Mouse (Mus musculus) lung, postnatal 36 days (tissue): Measurements from ENCODE around the gene Pbx3.

Source experiments
- DNase-seq: peaks from one replicate; pipeline ENCODE4 v3.0.0; 2022; ENCODE audit warnings: mixed read lengths

The Pbx3 gene

GRCm38 (mm10) chr2:34372305-34373301 lies at the start of gene Pbx3:
TSS of gene Pbx3 (minus strand) at chr2:34373142.
- DNase-seq = peak; percentile 97

- no peak for DNase-seq
These were observed 47.3 kb upstream of the Pbx3 start for GRCm38 (mm10) chr2:34420256-34420655.

GRCm38 (mm10) chr2:34409741-34410340 lies 36.9 kb upstream of the Pbx3 start:
- DNase-seq = peak; percentile 5

GRCm38 (mm10) chr2:34408341-34408740 lies 35.4 kb upstream of the Pbx3 start:
- DNase-seq = no peak

- no peak for DNase-seq
These were observed 34.7 kb upstream of the Pbx3 start for GRCm38 (mm10) chr2:34407596-34407995.

- DNase-seq = peak; percentile 99
These were observed 33.9 kb upstream of the Pbx3 start, which contains the start of gene Mapkap1 for GRCm38 (mm10) chr2:34406601-34407464. TSS of gene Mapkap1 (plus strand) at chr2:34406771.

- no peak for DNase-seq
These were observed 26.6 kb upstream of the Pbx3 start for GRCm38 (mm10) chr2:34399535-34399934.

- DNase-seq = no peak
These were observed 6.0 kb upstream of the Pbx3 start for GRCm38 (mm10) chr2:34378930-34379329.

GRCm38 (mm10) chr2:34374349-34374748 lies 1.4 kb upstream of the Pbx3 start:
- DNase-seq = no peak

GRCm38 (mm10) chr2:34373886-34374285 lies 944 bp upstream of the Pbx3 start:
- no peak for DNase-seq

- peak; percentile 39 for DNase-seq
These were observed 1.3 kb downstream of the Pbx3 start for GRCm38 (mm10) chr2:34371441-34372304.

GRCm38 (mm10) chr2:34370725-34371440 lies 2.1 kb downstream of the Pbx3 start:
- DNase-seq = peak; percentile 49

GRCm38 (mm10) chr2:34370349-34370724 lies 2.6 kb downstream of the Pbx3 start:
- no peak for DNase-seq

- DNase-seq = peak; percentile 25
These were observed 4.5 kb downstream of the Pbx3 start for GRCm38 (mm10) chr2:34368396-34368795.

- DNase-seq = no peak
These were observed 5.9 kb downstream of the Pbx3 start for GRCm38 (mm10) chr2:34367024-34367423.

GRCm38 (mm10) chr2:34363678-34364077 lies 9.3 kb downstream of the Pbx3 start:
- no peak for DNase-seq

- DNase-seq = no peak
These were observed 17.1 kb downstream of the Pbx3 start for GRCm38 (mm10) chr2:34355801-34356211.

- DNase-seq = no peak
These were observed 20.9 kb downstream of the Pbx3 start for GRCm38 (mm10) chr2:34352006-34352405.

- no peak for DNase-seq
These were observed 25.8 kb downstream of the Pbx3 start for GRCm38 (mm10) chr2:34347096-34347495.

GRCm38 (mm10) chr2:34298664-34299063 lies 74.3 kb downstream of the Pbx3 start:
- DNase-seq = no peak

- DNase-seq = no peak
These were observed 74.7 kb downstream of the Pbx3 start for GRCm38 (mm10) chr2:34298202-34298601.
